Mouse (Mus musculus) left cerebral cortex, adult 6 months (tissue): ENCODE results near the gene Dlk2. TPM values are rescaled to one million over a fixed set of nuclear protein-coding genes. Genes with fewer than 3 reads are reported as not detected.

Experiments
- long read RNA-seq, 2 experiments: library from polyadenylated mRNA; unstranded; transcript quantifications; one replicate each; pipeline ENCODE4 v2.0.0; 2019 to 2020
- polyA plus RNA-seq: library from polyadenylated mRNA; unstranded; fragments of <200 nt; fragmentation: Nextera tagmentation; gene quantifications from 2 replicates; pipeline ENCODE4 v1.2.3, GENCODE M21; 2021

Gene Dlk2
- polyA plus RNA-seq: 11.2 and 12.2 TPM in 2 replicates
- long read RNA-seq, experiment 1, transcript Dlk2-203 (6 exons, 1,528 nt): major isoform, 21 of 46 reads
- long read RNA-seq, experiment 1, partial matches to known transcripts: 6 of 46 reads
- long read RNA-seq, experiment 1, other reads (novel, unspliced or antisense): 19 of 46 reads
- long read RNA-seq, experiment 2, transcript Dlk2-203 (6 exons, 1,528 nt): major isoform, 7 of 15 reads
- long read RNA-seq, experiment 2, partial matches to known transcripts: 6 of 15 reads
- long read RNA-seq, experiment 2, other reads (novel, unspliced or antisense): 2 of 15 reads

DNA sequence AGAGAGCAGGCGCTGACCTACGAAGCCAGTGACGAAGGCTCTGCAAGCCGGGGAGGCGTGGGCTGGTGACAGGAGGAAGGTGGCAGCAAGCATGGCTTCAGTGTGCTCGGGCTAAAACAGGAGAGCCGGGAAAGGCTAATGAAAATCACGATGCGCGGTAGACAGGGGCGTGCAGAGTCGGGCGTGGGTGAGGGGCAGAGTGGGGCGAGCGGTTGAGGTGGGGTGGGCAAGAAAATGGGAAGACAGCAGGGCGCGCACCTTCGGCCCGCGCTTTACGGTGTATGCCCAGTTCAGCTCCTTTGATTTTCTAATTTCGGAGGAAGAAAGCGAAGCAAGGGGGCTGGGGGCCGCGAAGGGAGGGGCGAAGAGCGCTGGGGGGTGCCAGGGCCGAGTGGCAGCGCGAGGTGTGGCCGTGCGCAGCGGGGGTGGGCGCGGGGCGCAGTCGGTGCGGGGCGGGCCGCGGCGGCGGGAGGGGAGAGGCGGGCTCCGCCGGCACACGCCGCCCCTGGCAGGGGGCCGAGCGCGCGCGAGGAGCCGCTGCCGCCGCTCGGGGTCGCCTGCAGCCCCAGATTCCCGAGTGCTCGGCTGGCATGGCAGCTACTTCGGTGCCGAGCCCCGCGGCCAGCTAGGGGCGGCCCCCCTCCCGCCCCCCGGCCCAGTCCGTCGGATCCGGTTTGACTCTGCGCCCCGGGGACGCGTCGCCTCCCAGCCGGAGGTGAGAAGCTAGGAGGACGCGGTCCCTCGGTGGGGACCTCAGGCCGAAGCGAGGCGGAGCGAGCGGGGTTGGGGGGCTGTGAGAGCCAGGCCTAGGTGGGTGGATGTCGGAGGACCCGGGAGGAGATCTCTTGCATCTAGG, at the start of gene Dlk2:
TSS of gene Dlk2 (plus strand) at position 58 of the 856 bp plus-strand sequence.

GRCm38 (mm10) chr17:46247512-46248188, 49.6 kb upstream of the Dlk2 start, which contains the start of the genes Polr1c and Yipf3:
TSS of gene Polr1c (minus strand) at chr17:46248054.
TSS of gene Yipf3 (plus strand) at chr17:46248080.

GRCm38 (mm10) chr17:46253452-46254084, 43.7 kb upstream of the Dlk2 start, which contains the start of gene Lrrc73:
TSS of gene Lrrc73 (plus strand) at chr17:46253531.

DNA sequence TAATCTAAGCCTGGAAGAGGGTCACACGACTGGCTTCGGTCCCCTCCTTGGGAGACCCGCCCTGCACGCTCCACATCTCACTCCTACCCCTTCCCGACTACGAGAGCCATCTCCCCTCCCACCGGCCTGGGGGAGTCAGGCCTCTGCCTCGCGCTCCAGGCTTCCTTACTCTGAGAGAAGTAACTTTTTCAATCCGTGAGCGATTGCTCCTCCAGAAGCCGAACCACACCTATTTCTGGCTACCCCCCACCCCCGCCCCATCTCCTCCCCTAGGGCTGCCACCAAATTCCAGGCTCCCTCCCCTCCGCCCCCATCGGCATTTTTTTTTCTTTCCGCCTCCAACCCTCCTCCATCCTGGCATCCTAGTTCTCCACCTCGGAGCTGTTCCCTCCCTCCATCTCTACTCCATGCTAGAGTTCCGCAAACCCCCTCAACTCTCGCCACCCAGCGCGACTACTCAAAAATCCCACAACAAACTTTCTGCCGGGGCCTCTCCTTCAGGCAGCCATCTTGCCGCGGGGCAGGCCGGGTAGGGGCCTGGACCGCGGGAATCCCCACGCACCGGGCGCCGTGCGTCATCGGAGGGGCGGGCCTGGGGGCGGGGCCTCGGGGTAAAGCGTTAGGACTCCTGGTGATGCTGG, 14.6 kb upstream of the Dlk2 start, which contains the start of gene Tjap1:
TSS of gene Tjap1 (minus strand) at position 544 of the 641 bp plus-strand sequence.

DNA sequence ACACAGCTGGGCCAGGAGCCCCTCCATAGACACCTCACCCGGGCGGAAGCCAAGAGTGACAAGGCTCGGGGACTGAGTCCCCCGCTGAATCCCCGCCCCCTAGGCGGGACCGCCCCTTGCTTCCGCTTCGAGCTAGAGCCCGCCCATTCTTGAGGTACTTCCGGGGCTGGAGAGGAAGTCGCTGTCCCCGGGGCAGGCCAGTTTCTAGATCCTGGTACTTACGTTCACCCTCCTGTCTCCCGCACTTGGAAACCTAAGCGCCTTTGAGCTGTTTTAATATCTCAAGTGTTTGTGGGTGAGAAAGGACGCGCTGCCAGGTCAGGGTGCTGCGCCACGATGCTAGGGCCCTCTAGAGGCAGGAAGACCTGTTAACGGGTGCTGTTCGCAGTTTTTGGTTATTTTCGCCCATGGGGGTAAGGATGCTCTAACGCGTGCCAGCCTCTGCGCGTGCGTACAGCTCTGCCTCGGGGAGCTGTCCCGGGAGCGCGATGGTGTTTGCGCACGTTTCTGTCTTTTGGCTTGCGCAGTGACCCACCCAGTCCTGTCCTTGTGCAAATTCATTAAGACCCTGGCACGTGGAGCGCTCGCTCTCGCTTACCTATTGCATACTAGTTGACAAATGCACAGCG, 30.8 kb downstream of the Dlk2 start, which contains the start of gene Abcc10:
TSS of gene Abcc10 (minus strand) at position 447 of the 629 bp plus-strand sequence.

Other genes with a start within 250 kb of the Dlk2 start
- gene Mrps18a, start 186.4 kb upstream of the Dlk2 start, polyA plus RNA-seq: 187 and 198 TPM in 2 replicates
- 45.6 and 46.3 TPM in 2 replicates for gene Rsph9, start 153.2 kb upstream of the Dlk2 start, polyA plus RNA-seq
- 17.2 and 17.9 TPM in 2 replicates for gene Mad2l1bp, start 143.9 kb upstream of the Dlk2 start, polyA plus RNA-seq
- gene Gtpbp2, start 136.4 kb upstream of the Dlk2 start, polyA plus RNA-seq: 6.1 and 7.3 TPM in 2 replicates
- 2.7 and 3.6 TPM in 2 replicates for gene Polh, start 94.8 kb upstream of the Dlk2 start, polyA plus RNA-seq
- gene Xpo5, start 94.6 kb upstream of the Dlk2 start, polyA plus RNA-seq: 8.4 and 8.7 TPM in 2 replicates
- gene Polr1c, start 49.4 kb upstream of the Dlk2 start, polyA plus RNA-seq: 35.9 and 43.3 TPM in 2 replicates
- 148 and 184 TPM in 2 replicates for gene Yipf3, start 49.3 kb upstream of the Dlk2 start, polyA plus RNA-seq
- 10.8 and 17.0 TPM in 2 replicates for gene Lrrc73, start 43.9 kb upstream of the Dlk2 start, polyA plus RNA-seq
- 11.8 and 14.0 TPM in 2 replicates for gene Tjap1, start 14.4 kb upstream of the Dlk2 start, polyA plus RNA-seq
- 2.4 and 3.1 TPM in 2 replicates for gene Abcc10, start 30.9 kb downstream of the Dlk2 start, polyA plus RNA-seq
- gene Zfp318, start 86.3 kb downstream of the Dlk2 start, polyA plus RNA-seq: 4.4 and 12.0 TPM in 2 replicates
- gene Crip3, start 131.5 kb downstream of the Dlk2 start, polyA plus RNA-seq: not detected in 2 replicates
- gene Slc22a7, start 141.0 kb downstream of the Dlk2 start, polyA plus RNA-seq: 0.23 TPM in 1 of 2 replicates, not detected in the other
- 4.9 and 7.3 TPM in 2 replicates for gene Ttbk1, start 190.3 kb downstream of the Dlk2 start, polyA plus RNA-seq
- 7.9 and 10.1 TPM in 2 replicates for gene Dnph1, start 199.3 kb downstream of the Dlk2 start, polyA plus RNA-seq
- 18.6 and 21.2 TPM in 2 replicates for gene Cul9, start 249.0 kb downstream of the Dlk2 start, polyA plus RNA-seq